Mouse (Mus musculus) bone marrow, adult 2 months (tissue): ENCODE measurements around the gene Hmcn2. TPM values are rescaled to one million over a fixed set of nuclear protein-coding genes. Genes with fewer than 3 reads are reported as not detected.

ENCODE experiments used
- H3K27ac ChIP-seq: fragments of 200-500 bp; 2 replicates; pipeline ENCODE4 v1.5.1; 2012; ENCODE audit warnings: low read depth, mild to moderate bottlenecking, control low read depth, inconsistent platforms, low read length; ENCODE audit not compliant: control insufficient read depth, poor library complexity, insufficient read depth
- H3K4me1 ChIP-seq: fragments of 200-500 bp; 2 replicates; pipeline ENCODE4 v1.6.1; 2011; ENCODE audit warnings: low read length; ENCODE audit not compliant: control insufficient read depth, insufficient read depth
- H3K4me3 ChIP-seq: fragments of 200-500 bp; replicated peaks from 2 replicates; pipeline ENCODE3; 2011; ENCODE audit warnings: mild to moderate bottlenecking, low read depth, low read length, control low read depth; ENCODE audit not compliant: control insufficient read depth
- CTCF ChIP-seq: fragments of 200-500 bp; IDR thresholded peaks from 2 replicates; pipeline ENCODE4 v1.5.1; 2011; ENCODE audit warnings: low read length, control low read depth; ENCODE audit not compliant: control insufficient read depth, insufficient read depth
- POLR2A ChIP-seq: fragments of 200-500 bp; IDR thresholded peaks from 2 replicates; pipeline ENCODE4 v1.6.1; 2011; ENCODE audit warnings: low read depth, mild to moderate bottlenecking, control low read depth, low read length, borderline replicate concordance; ENCODE audit not compliant: control insufficient read depth
- WGBS: fragments of 180-500 bp; shearing (Covaris S2); methylation state at CpG from one replicate; pipeline ENCODE4 v1.1.7; 2018; 5-methylcytosine and 5-hydroxymethylcytosine counted together
- polyA plus RNA-seq: library from polyadenylated mRNA; stranded (reverse); fragments of >200 nt; gene quantifications from 2 replicates; pipeline ENCODE4 v1.2.4, GENCODE M21; 2011; ENCODE audit warnings: low replicate concordance; ENCODE audit not compliant: missing spikeins, insufficient read depth, insufficient read length

Gene Hmcn2
- polyA plus RNA-seq, 1 experiment = 1.6 TPM

- WGBS = 88% methylated on average over 11 of the region's 11 CpGs
- TF ChIP-seq POLR2A (no peak), CTCF (no peak)
- no peaks in the 10 kb centered on the region; the same call in 1 of the 2 replicates for H3K4me1 ChIP-seq
- H3K4me3 ChIP-seq = no peak overlapping the region
- no peak overlapping the region for H3K27ac ChIP-seq
These were observed 179.0 kb downstream of the Hmcn2 start for GRCm38 (mm10) chr2:31493243-31493642.

- Histone ChIP-seq H3K4me3 (no peak overlapping the region), H3K27ac (no peak overlapping the region), H3K4me1 (no peaks in the 10 kb centered on the region; the same call in 1 of the 2 replicates)
- 79% methylated on average over 5 of the region's 5 CpGs for WGBS
- TF ChIP-seq CTCF = no peak
- TF ChIP-seq POLR2A = no peak
These were observed 180.1 kb downstream of the Hmcn2 start for GRCm38 (mm10) chr2:31494315-31494714.

GRCm38 (mm10) chr2:31495046-31495476 lies 180.8 kb downstream of the Hmcn2 start:
- Histone ChIP-seq H3K4me3 (no peak overlapping the region), H3K27ac (no peak overlapping the region), H3K4me1 (no peaks in the 10 kb centered on the region; the same call in 1 of the 2 replicates)
- WGBS = 84% methylated on average over 13 of the region's 13 CpGs
- no peak for TF ChIP-seq CTCF
- TF ChIP-seq POLR2A = no peak

GRCm38 (mm10) chr2:31496141-31496540 lies 181.9 kb downstream of the Hmcn2 start:
- TF ChIP-seq POLR2A = no peak
- TF ChIP-seq CTCF = no peak
- Histone ChIP-seq H3K4me1 (no peaks in the 10 kb centered on the region; the same call in 1 of the 2 replicates), H3K27ac (no peak overlapping the region), H3K4me3 (no peak overlapping the region)
- 57% methylated on average over 1 of the region's 1 CpGs for WGBS

- WGBS = 74% methylated on average over 7 of the region's 7 CpGs
- H3K4me1 ChIP-seq = no peaks in the 10 kb centered on the region; the same call in 1 of the 2 replicates
- no peak overlapping the region for H3K4me3 ChIP-seq
- no peak overlapping the region for H3K27ac ChIP-seq
- TF ChIP-seq POLR2A (no peak), CTCF (no peak)
These were observed 182.9 kb downstream of the Hmcn2 start for GRCm38 (mm10) chr2:31497113-31497512.

- TF ChIP-seq CTCF (no peak), POLR2A (no peak)
- no peaks in the 10 kb centered on the region; the same call in 1 of the 2 replicates for H3K4me1 ChIP-seq
- no peak overlapping the region; the same call in 1 of the 2 replicates for H3K27ac ChIP-seq
- WGBS = 86% methylated on average over 19 of the region's 19 CpGs
- H3K4me3 ChIP-seq = no peak overlapping the region
These were observed 183.4 kb downstream of the Hmcn2 start for GRCm38 (mm10) chr2:31497635-31498034.

GRCm38 (mm10) chr2:31499327-31500291 lies 185.4 kb downstream of the Hmcn2 start:
- Histone ChIP-seq H3K4me3 (no peak overlapping the region), H3K4me1 (no peaks in the 10 kb centered on the region; the same call in 1 of the 2 replicates), H3K27ac (no peak overlapping the region)
- WGBS = 86% methylated on average over 21 of the region's 21 CpGs
- no peak for TF ChIP-seq POLR2A
- no peak for TF ChIP-seq CTCF

GRCm38 (mm10) chr2:31500292-31501204 lies 186.3 kb downstream of the Hmcn2 start:
- H3K4me3 ChIP-seq = no peak overlapping the region
- H3K4me1 ChIP-seq = no peaks in the 10 kb centered on the region; the same call in 1 of the 2 replicates
- no peak overlapping the region for H3K27ac ChIP-seq
- 94% methylated on average over 24 of the region's 24 CpGs for WGBS
- TF ChIP-seq CTCF (no peak), POLR2A (no peak)
